Mouse (Mus musculus) A20 (cell line): ENCODE results near the gene Zmynd11.

Source experiments
- DNase-seq: peaks from one replicate; pipeline ENCODE4 v3.0.0-alpha.2; 2011; ENCODE audit warnings: low read depth, low spot score

The Zmynd11 gene

DNA sequence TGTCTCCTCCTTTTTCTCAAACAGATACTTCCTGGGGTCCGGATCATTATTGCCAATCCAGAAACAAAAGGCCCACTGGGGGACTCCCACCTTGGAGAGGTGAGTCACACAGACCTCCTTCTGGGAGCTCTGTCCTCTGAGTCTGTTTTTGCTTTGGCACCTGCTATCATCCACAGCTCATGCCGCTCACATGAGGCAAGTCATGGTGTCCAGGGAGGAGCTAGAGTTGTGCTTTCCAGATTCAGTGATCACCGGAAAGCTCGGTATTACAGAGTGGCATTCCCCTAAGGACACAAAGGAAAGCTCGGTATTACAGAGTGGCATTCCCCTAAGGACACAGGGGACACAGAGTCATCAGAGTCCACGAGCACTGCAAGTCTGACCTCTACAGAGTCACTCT is 108.5 kb downstream of the Zmynd11 start:
- no peak for DNase-seq

- no peak for DNase-seq
These were observed 112.1 kb downstream of the Zmynd11 start for GRCm38 (mm10) chr13:9653018-9653417.

- no peak for DNase-seq
These were observed 114.5 kb downstream of the Zmynd11 start for GRCm38 (mm10) chr13:9650580-9650979.

- no peak for DNase-seq
These were observed 115.2 kb downstream of the Zmynd11 start for GRCm38 (mm10) chr13:9649894-9650293.

DNA sequence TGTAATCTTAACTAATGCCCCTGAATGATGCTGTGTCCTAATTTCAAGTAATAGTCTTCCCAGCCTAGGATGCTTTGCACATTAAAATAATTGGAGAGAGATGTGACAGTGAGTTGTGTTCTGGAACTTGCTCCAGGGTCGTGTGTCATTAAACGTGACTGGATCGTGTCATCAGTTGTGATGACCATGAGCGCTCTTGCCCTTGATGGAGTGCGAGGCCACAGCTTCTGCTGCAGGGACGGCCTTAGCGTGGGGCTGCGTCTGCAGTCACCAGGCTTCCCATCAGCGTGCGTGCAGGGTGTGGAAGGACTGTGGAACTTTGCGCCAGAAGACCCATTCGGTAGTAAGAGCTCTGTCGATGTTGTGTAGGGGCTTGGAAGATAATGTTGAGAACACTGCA is 116.4 kb downstream of the Zmynd11 start:
- no peak for DNase-seq

DNA sequence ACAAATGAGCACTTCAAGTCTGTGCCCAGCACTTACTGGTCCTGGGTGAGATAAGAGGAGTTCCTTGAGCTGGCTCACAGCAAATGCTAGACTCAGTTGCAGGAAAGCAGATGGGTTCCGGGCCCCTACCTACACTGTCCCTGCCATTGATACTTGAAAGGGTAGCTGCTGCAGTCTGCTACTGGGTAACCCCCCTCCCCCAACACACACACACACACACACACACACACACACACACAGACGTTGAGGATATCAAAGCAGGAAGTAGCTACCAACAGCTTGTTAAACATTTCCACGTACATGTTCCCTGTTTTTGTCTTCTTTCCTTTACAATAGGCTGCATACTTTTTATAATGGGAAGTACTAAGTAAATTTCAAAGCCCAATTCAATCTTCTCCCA is 127.2 kb downstream of the Zmynd11 start:
- DNase-seq, result no peak

- DNase-seq, result no peak
These were observed 128.6 kb downstream of the Zmynd11 start for GRCm38 (mm10) chr13:9636505-9636904.

GRCm38 (mm10) chr13:9635951-9636350 is 129.2 kb downstream of the Zmynd11 start:
- DNase-seq, result no peak
